Mouse (Mus musculus): ENCODE data around the gene Timm8a2.

- TF ChIP-seq ZNF384 (IDR thresholded peaks at IDR 0.05; ENCODE audit: low read depth, low read length) (no peak), CHD2 (IDR thresholded peaks at IDR 0.05; ENCODE audit: low read depth, low read length) (no peak)
These were observed 26.2 kb downstream of the Timm8a2 start for GRCm38 (mm10) chr14:122060642-122061041.
